Comparison of ENCODE assay signal across 27 mouse cellular contexts in the genomic region with DNA sequence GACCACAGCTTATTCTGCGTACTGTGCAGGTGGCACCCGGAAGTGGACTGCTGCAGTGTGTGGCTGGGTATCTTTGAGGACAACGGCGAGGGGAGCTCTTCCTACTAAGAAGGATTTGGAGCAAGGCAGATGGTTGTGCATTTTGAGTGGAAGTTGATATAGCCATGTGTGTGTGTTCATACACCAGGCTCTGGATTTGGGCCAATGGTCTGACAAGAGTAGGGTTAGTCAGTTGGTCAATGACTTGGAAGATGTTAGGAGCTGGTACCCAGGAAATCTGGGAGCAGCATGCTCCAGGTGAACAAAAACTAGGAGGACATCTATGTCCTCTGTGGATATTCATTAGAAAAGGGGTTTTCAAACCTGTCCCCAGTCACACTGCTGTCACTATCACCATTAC. TPM values are rescaled to one million over a fixed set of nuclear protein-coding genes. Genes with fewer than 3 reads are reported as not detected.
"Had no signal": no experiment of that assay in that cellular context is flagged by ENCODE, and none has a peak within 500 bp of the region (broad histone marks: within the 10 kb centered on the region; RNA-seq: fewer than 3 reads in every experiment).

No protein-coding gene starts in this region.

- ATAC-seq: hindbrain, embryonic 16.5 days; intestine, embryonic 16.5 days; liver, embryonic 12.5 days had no signal

- H3K9ac ChIP-seq: heart, embryonic 13.5 days; heart, embryonic 15.5 days; hindbrain, embryonic 12.5 days; hindbrain, embryonic 14.5 days; kidney, embryonic 15.5 days; limb, embryonic 13.5 days; limb, embryonic 15.5 days; liver, embryonic 12.5 days; liver, embryonic 14.5 days had no signal

- DNase-seq: gastrocnemius, postnatal 14 days; gastrocnemius, postnatal 36 days; heart, adult 2 months; heart, postnatal 14 days; heart, postnatal 36 days; kidney, adult 11 months; kidney, adult 2 months; kidney, adult 9 months; kidney, postnatal 14 days; kidney, postnatal 36 days; layer of hippocampus, adult 9-11 months; layer of hippocampus, postnatal 36 days had no signal

- H3K4me2 ChIP-seq: heart, embryonic 11.5 days; heart, embryonic 13.5 days; heart, embryonic 15.5 days; hindbrain, embryonic 12.5 days; hindbrain, embryonic 14.5 days; kidney, embryonic 15.5 days; limb, embryonic 13.5 days; limb, embryonic 15.5 days; liver, embryonic 12.5 days had no signal

- H3K4me1 ChIP-seq: heart, embryonic 13.5 days; heart, embryonic 15.5 days; hindbrain, embryonic 12.5 days; kidney, embryonic 15.5 days; limb, embryonic 13.5 days; limb, embryonic 15.5 days; liver, embryonic 12.5 days had no signal

- H3K27me3 ChIP-seq: heart, embryonic 13.5 days; heart, embryonic 15.5 days; hindbrain, embryonic 12.5 days; kidney, embryonic 15.5 days; limb, embryonic 13.5 days; limb, embryonic 15.5 days; liver, embryonic 12.5 days had no signal

- H3K36me3 ChIP-seq: heart, embryonic 13.5 days; heart, embryonic 15.5 days; hindbrain, embryonic 12.5 days; kidney, embryonic 15.5 days; limb, embryonic 13.5 days; limb, embryonic 15.5 days; liver, embryonic 12.5 days had no signal

- H3K27ac ChIP-seq: heart, adult 2 months; heart, embryonic 13.5 days; heart, embryonic 15.5 days; hindbrain, embryonic 12.5 days; hindbrain, embryonic 14.5 days; kidney, embryonic 15.5 days; kidney, postnatal 0 days; left cerebral cortex, adult 2 months; limb, embryonic 13.5 days; limb, embryonic 15.5 days; liver, embryonic 12.5 days; liver, embryonic 14.5 days had no signal

- H3K4me3 ChIP-seq: heart, adult 2 months; heart, embryonic 13.5 days; heart, embryonic 15.5 days; hindbrain, embryonic 12.5 days; kidney, embryonic 15.5 days; left cerebral cortex, adult 2 months; limb, embryonic 13.5 days; limb, embryonic 15.5 days; liver, embryonic 12.5 days had no signal

- H3K9me3 ChIP-seq: heart, embryonic 13.5 days; heart, embryonic 15.5 days; hindbrain, embryonic 12.5 days; kidney, embryonic 15.5 days; limb, embryonic 13.5 days; limb, embryonic 15.5 days had no signal

RNA-seq across cellular contexts. Expression of a gene that starts 33.2 kb away (rescaled TPM):
- total RNA-seq: hematopoietic stem cell, adult 5-6 weeks had no signal
